Mouse (Mus musculus) small intestine, adult 2 months (tissue): ENCODE measurements around the gene Samd4b.

Source experiments
- CTCF ChIP-seq: fragments of 200-500 bp; IDR thresholded peaks from 2 replicates; pipeline ENCODE4 v1.5.1; 2012; ENCODE audit warnings: low read depth, mild to moderate bottlenecking, control low read depth, inconsistent platforms, low read length, moderate library complexity, mixed read lengths; ENCODE audit not compliant: insufficient replicate concordance, insufficient read length; ENCODE audit errors: extremely low read depth
- POLR2A ChIP-seq: fragments of 200-500 bp; IDR thresholded peaks from 2 replicates; pipeline ENCODE4 v1.6.1; 2012; ENCODE audit warnings: low read depth, mild to moderate bottlenecking, control low read depth, inconsistent platforms, low read length, moderate library complexity

- TF ChIP-seq CTCF (no peak), POLR2A (peak; percentile 15; the same call in 1 of the 2 replicates)
Observed at GRCm38 (mm10) chr7:28382981-28383396, 215.0 kb downstream of the Samd4b start.
